Mouse (Mus musculus): ENCODE data around the gene Unc79. TPM values are rescaled to one million over a fixed set of nuclear protein-coding genes. Genes with fewer than 3 reads are reported as not detected.

The Unc79 gene
- polyA plus RNA-seq, 1 experiment = 0.57 TPM

DNA sequence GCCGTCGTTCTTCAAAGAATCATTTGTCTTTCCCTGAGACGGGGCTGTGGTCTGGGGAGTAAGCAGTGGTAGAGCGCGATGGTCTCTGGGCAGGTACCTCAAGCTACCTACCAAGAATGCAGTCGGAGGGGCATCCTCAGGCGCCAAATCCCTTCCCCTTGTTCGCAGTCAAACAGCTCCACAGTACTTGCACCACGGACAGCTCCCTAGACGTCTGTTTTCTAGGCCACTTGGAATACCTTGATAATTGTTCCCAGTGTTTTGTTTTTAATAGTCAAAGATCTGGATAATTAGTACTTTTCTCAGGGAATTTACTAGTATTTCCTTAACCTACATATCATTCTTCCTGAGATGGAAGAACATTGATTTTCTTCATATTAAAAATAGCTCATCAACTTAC lies 833 bp upstream of the Unc79 start:
- Histone ChIP-seq H3K27ac (ENCODE audit: control insufficient read depth, insufficient read depth, low read depth, low read length, poor library complexity) (no peak overlapping the region), H3K4me1 (ENCODE audit: control insufficient read depth, insufficient read depth, low read length) (no peaks in the 10 kb centered on the region), H3K4me3 (replicated peaks; ENCODE audit: control insufficient read depth, low read depth, low read length) (no peak overlapping the region)
- WGBS = 26% methylated on average over 10 of the region's 10 CpGs
- TF ChIP-seq POLR2A (IDR thresholded peaks at IDR 0.05; ENCODE audit: borderline replicate concordance, control insufficient read depth, low read depth, low read length) = no peak
- no peak for TF ChIP-seq CTCF (IDR thresholded peaks at IDR 0.05; ENCODE audit: control insufficient read depth, insufficient read depth, low read length)

DNA sequence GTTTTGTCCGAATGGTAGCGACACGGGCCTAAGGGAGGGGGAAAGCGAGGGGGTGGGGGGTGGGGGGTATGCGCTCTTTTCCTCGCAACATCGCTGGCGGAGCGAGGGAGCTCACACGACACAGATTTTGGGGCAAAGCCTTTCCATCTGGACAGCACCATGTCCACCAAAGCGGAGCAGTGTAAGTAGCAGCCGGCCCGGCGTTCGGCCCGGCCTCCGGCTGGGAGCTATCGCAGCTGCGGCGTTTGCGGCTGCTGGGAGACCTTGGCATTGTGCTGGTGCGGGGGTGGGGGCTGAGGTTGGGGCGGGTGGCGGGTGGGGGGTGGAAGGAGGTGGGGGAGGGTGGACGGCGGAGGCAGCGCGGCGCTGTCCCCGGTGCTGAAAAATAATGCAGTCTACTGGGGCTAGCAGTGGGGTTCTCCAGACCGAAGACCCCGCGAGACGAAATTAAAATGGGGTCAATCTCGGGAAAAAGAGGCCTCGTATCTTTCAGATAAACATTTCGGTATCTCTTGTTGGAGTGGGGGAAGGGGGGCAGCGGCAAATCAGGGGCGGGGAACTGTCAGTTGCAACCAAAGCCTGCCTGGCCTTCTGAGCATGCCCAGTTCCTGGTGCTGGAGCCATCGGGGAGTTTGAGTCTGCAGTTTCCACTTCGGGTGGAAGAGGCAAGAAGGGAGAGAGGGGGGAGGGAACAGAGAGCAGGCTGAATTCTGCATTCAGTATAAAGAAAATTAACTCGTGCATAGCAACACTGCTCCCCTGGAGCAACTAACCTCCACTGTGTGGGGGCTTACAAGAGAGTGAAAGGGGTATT lies 943 bp downstream of the Unc79 start:
- no peak for TF ChIP-seq POLR2A (IDR thresholded peaks at IDR 0.05; ENCODE audit: borderline replicate concordance, control insufficient read depth, low read depth, low read length)
- TF ChIP-seq CTCF (IDR thresholded peaks at IDR 0.05; ENCODE audit: control insufficient read depth, insufficient read depth, low read length) = no peak
- Histone ChIP-seq H3K4me1 (ENCODE audit: control insufficient read depth, insufficient read depth, low read length) (no peaks in the 10 kb centered on the region), H3K4me3 (replicated peaks; ENCODE audit: control insufficient read depth, low read depth, low read length) (no peak overlapping the region), H3K27ac (ENCODE audit: control insufficient read depth, insufficient read depth, low read depth, low read length, poor library complexity) (no peak overlapping the region)
- WGBS = 2% methylated on average over 42 of the region's 42 CpGs

DNA sequence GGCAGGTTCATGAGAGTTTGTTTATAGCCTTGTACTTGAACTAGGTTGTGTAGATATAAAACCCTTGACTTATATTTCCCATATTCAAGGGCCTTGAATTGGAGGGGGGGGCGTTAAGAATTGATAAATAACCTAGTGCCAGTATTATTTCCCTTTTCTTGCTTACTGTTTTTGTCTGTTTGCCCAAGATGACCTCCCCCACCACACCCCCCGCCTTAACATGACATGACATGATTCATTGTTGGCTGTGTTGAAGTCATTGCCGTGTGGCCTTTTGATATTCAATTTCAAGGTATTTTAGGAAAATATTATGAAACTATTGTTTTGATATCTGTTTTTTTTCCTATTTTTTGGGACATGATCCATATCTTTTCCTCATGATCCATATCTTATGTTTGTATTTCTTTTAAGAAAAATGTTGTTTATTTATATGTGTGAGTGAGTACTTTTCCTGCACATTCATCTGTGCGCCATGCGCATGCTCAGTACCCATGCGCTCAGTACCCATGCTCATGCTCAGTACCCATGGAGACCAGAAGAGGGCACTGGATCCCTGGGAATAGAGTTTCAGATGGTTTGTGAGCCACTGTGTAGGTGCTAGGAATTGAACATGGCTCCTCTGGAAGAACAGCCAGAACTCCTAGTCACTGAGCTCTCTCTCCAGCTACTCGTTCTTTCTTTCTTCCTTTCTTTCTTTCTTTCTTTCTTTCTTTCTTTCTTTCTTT lies 11.6 kb downstream of the Unc79 start:
- H3K4me1 ChIP-seq (ENCODE audit: control insufficient read depth, insufficient read depth, low read length) = no peaks in the 10 kb centered on the region
- WGBS = 83% methylated on average over 7 of the region's 7 CpGs
- no peak overlapping the region for H3K27ac ChIP-seq (ENCODE audit: control insufficient read depth, insufficient read depth, low read depth, low read length, poor library complexity)
- H3K4me3 ChIP-seq (replicated peaks; ENCODE audit: control insufficient read depth, low read depth, low read length) = no peak overlapping the region
- TF ChIP-seq POLR2A (IDR thresholded peaks at IDR 0.05; ENCODE audit: borderline replicate concordance, control insufficient read depth, low read depth, low read length) (no peak), CTCF (IDR thresholded peaks at IDR 0.05; ENCODE audit: control insufficient read depth, insufficient read depth, low read length) (no peak)

DNA sequence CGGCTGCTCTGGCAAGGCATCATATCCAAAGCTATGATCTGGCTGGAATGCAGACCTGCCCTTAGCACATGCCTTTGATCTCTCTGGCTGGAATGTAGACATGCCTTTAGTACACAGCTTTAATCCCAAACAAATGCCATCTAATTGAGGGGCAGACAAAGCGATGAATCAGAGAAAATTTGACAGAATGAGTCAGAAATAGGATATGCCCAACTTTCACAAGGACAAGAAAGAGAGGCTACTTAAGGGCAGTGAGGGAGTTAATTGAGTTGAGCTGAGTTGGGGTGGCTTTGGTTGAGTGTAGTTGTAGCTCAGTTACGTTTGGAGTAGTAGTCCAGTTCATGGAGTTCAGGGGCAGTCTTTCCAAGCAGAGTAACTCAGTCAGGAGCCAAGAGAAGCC lies 12.4 kb downstream of the Unc79 start:
- Histone ChIP-seq H3K4me1 (ENCODE audit: control insufficient read depth, insufficient read depth, low read length) (no peaks in the 10 kb centered on the region), H3K27ac (ENCODE audit: control insufficient read depth, insufficient read depth, low read depth, low read length, poor library complexity) (no peak overlapping the region), H3K4me3 (replicated peaks; ENCODE audit: control insufficient read depth, low read depth, low read length) (no peak overlapping the region)
- TF ChIP-seq CTCF (IDR thresholded peaks at IDR 0.05; ENCODE audit: control insufficient read depth, insufficient read depth, low read length) (no peak), POLR2A (IDR thresholded peaks at IDR 0.05; ENCODE audit: borderline replicate concordance, control insufficient read depth, low read depth, low read length) (no peak)
- 62% methylated on average over 3 of the region's 3 CpGs for WGBS

DNA sequence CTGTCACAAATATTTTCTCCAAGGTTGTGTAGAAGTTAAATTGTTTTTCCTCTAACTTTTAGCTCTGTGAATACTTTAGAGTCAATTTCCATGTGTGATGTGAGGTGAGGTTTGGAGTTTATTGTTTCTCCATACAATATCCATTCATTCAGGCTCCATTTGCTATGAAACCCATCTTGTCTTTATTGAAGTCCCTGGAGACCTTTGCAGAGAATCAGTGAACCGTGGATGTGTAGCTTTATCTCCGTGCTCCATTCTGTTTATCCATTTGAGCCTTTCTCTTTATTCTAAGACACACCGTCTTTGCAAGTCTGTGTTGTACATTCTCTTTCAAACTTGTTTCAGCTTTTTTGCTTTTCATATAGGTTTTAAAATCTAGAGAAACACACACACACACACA lies 15.8 kb downstream of the Unc79 start:
- 75% methylated on average over 3 of the region's 3 CpGs for WGBS
- TF ChIP-seq CTCF (IDR thresholded peaks at IDR 0.05; ENCODE audit: control insufficient read depth, insufficient read depth, low read length) = no peak
- TF ChIP-seq POLR2A (IDR thresholded peaks at IDR 0.05; ENCODE audit: borderline replicate concordance, control insufficient read depth, low read depth, low read length) = no peak
- H3K27ac ChIP-seq (ENCODE audit: control insufficient read depth, insufficient read depth, low read depth, low read length, poor library complexity) = no peak overlapping the region
- H3K4me3 ChIP-seq (replicated peaks; ENCODE audit: control insufficient read depth, low read depth, low read length) = no peak overlapping the region
- no peaks in the 10 kb centered on the region for H3K4me1 ChIP-seq (ENCODE audit: control insufficient read depth, insufficient read depth, low read length)

DNA sequence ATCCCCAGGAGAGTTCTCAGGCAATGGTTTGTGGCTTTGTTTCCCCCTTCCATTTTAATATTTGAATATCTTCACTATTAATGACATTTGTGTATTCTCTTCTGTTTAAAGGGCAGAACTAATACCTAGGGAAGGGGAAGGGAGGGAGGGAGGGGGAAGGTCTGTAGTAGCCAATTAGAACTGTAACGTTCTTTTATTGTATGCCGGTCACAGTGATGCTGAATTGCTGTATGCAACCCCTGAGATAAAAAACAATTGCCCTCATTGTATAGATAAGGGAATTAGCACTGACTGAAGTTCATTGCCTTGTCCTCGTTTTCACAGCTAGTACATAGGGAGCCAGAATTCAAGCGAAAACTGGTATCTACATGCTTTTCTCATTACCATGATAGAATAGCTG lies 31.9 kb downstream of the Unc79 start:
- no peak overlapping the region for H3K27ac ChIP-seq (ENCODE audit: control insufficient read depth, insufficient read depth, low read depth, low read length, poor library complexity)
- no peaks in the 10 kb centered on the region for H3K4me1 ChIP-seq (ENCODE audit: control insufficient read depth, insufficient read depth, low read length)
- 44% methylated on average over 4 of the region's 4 CpGs for WGBS
- no peak for TF ChIP-seq CTCF (IDR thresholded peaks at IDR 0.05; ENCODE audit: control insufficient read depth, insufficient read depth, low read length)
- TF ChIP-seq POLR2A (IDR thresholded peaks at IDR 0.05; ENCODE audit: borderline replicate concordance, control insufficient read depth, low read depth, low read length) = no peak
- no peak overlapping the region for H3K4me3 ChIP-seq (replicated peaks; ENCODE audit: control insufficient read depth, low read depth, low read length)

DNA sequence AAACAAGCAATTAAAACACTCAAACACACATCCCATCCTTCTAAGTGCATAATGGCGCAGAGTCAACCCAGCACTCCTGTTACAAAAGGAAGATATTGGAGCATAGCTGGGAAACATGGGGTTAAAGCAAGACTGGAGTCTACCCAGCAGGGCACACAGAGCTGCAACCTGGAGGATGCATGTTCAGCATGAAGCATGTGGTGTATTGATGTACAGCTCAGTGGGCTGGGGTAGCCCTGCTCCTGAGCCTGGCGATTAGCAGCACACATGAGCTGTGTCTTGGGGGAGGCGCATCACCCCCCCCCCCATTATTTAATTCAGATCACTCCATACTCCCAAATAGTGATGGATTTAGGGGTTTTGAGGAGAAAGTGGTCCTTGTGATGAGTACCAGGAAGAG lies 32.9 kb downstream of the Unc79 start:
- no peak for TF ChIP-seq CTCF (IDR thresholded peaks at IDR 0.05; ENCODE audit: control insufficient read depth, insufficient read depth, low read length)
- no peaks in the 10 kb centered on the region for H3K4me1 ChIP-seq (ENCODE audit: control insufficient read depth, insufficient read depth, low read length)
- 78% methylated on average over 3 of the region's 3 CpGs for WGBS

DNA sequence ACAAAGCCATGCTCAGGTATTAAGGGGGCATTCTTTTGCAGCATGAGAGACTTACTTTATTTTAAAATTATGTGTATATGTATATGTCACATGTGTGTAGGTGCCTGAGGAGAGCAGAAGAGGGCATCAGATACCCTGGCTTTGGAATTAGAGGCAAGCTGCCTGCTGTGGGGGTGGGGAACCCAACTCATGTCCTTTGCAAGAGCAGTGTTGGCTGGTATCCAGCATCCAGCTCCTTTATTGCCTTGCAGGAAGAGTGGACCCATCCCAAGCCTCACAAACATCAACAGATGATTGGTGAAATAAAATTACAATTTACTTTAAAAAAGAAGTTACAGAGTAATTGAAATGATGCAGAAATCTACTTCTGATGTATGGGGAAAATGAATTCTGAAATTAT lies 36.7 kb downstream of the Unc79 start:
- H3K4me3 ChIP-seq (replicated peaks; ENCODE audit: control insufficient read depth, low read depth, low read length) = no peak overlapping the region
- no peak for TF ChIP-seq POLR2A (IDR thresholded peaks at IDR 0.05; ENCODE audit: borderline replicate concordance, control insufficient read depth, low read depth, low read length)
- no peak for TF ChIP-seq CTCF (IDR thresholded peaks at IDR 0.05; ENCODE audit: control insufficient read depth, insufficient read depth, low read length)
- H3K27ac ChIP-seq (ENCODE audit: control insufficient read depth, insufficient read depth, low read depth, low read length, poor library complexity) = no peak overlapping the region
- H3K4me1 ChIP-seq (ENCODE audit: control insufficient read depth, insufficient read depth, low read length) = no peaks in the 10 kb centered on the region

More for the DNA sequence above, 32.9 kb downstream of the Unc79 start:
- Histone ChIP-seq H3K27ac (ENCODE audit: control insufficient read depth, insufficient read depth, low read depth, low read length, poor library complexity) (no peak overlapping the region), H3K4me3 (replicated peaks; ENCODE audit: control insufficient read depth, low read depth, low read length) (no peak overlapping the region)

All from bone marrow, adult 2 months (tissue).